Mouse (Mus musculus): ENCODE results near the gene R3hcc1l. TPM values are rescaled to one million over a fixed set of nuclear protein-coding genes. Genes with fewer than 3 reads are reported as not detected.

The R3hcc1l gene
- polyA plus RNA-seq, 1 experiment from 2014 or later: 22.5 TPM

DNA sequence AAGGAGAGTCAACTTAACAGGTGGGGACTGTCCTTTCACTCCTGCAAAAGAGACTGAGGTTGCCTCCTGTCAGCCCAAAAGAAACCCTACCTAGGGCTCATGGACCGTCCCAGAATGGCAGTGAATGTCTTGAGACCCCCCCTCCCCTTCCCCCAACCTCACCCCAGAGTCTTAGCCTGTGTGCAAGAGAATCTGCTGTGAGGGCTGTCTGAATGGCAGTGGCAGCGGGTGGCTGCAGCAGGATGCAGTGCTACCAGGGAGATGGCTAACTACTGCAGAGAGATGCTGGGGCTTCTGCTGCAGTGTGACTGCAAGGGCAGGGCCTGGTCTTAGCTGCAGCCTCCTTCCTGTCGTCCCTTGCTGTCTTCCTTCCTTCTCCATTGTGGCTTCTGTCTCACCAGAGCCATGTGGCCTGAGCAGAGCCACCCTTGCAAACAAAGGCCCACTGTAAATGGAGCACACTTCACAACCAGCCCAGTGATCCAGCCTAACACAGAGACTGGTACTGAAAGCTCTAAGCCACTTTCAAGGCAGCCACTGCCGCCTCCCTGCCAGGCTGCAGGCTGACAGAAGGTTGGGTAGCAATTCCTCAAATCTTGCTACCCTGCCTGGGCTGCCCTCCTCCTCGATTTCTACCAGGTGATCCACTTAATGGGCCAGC, 25.2 kb upstream of the R3hcc1l start:
- H3K36me3 ChIP-seq (ENCODE audit: insufficient read depth): no peaks in the 10 kb centered on the region
- no peak overlapping the region for H3K4me3 ChIP-seq (ENCODE audit: low read depth, low read length)
- WGBS: 45% methylated on average over 5 of the region's 5 CpGs
- no peaks in the 10 kb centered on the region for H3K9me3 ChIP-seq (ENCODE audit: low read depth, low read length)
- H3K4me1 ChIP-seq (ENCODE audit: insufficient read depth): no peaks in the 10 kb centered on the region
- no peak overlapping the region for H3K9ac ChIP-seq
- H3K4me2 ChIP-seq: no peak overlapping the region
- ATAC-seq (ENCODE audit: insufficient read depth) (no peak), DNase-seq (no peak)
- H3K27me3 ChIP-seq (ENCODE audit: insufficient read depth, low read length): no peaks in the 10 kb centered on the region
- no peak overlapping the region for H3K27ac ChIP-seq (ENCODE audit: low read depth)
- TF ChIP-seq CTCF (IDR thresholded peaks at IDR 0.05; ENCODE audit: low read depth): no peak

DNA sequence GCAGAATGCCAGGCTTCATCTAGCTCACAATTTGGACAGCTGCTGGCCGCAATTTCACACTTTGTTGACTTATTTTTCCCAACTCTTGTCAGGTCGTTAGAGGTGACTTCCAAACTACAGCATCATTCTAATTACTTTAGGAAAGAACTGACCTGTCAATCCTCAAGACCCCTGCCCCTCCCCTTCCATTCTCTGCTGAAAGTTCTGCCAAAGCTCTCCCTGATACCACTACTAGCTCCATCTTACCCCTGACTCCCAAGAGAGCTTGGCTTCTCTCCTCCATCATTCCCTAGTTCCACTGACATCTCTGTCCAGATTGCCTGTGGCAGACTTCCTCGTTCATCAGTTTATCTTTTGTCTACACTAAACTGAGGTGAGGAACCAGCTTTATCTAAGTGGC, 14.4 kb upstream of the R3hcc1l start:
- Histone ChIP-seq H3K27ac (ENCODE audit: low read depth) (no peak overlapping the region), H3K4me3 (ENCODE audit: low read depth, low read length) (no peak overlapping the region), H3K4me1 (ENCODE audit: insufficient read depth) (no peaks in the 10 kb centered on the region), H3K9me3 (ENCODE audit: low read depth, low read length) (no peaks in the 10 kb centered on the region), H3K9ac (no peak overlapping the region), H3K27me3 (ENCODE audit: insufficient read depth, low read length) (no peaks in the 10 kb centered on the region), H3K36me3 (ENCODE audit: insufficient read depth) (no peaks in the 10 kb centered on the region), H3K4me2 (no peak overlapping the region)
- ATAC-seq (ENCODE audit: insufficient read depth) (no peak), DNase-seq (no peak)
- 42% methylated on average over 3 of the region's 3 CpGs for WGBS
- no peak for TF ChIP-seq CTCF (IDR thresholded peaks at IDR 0.05; ENCODE audit: low read depth)

DNA sequence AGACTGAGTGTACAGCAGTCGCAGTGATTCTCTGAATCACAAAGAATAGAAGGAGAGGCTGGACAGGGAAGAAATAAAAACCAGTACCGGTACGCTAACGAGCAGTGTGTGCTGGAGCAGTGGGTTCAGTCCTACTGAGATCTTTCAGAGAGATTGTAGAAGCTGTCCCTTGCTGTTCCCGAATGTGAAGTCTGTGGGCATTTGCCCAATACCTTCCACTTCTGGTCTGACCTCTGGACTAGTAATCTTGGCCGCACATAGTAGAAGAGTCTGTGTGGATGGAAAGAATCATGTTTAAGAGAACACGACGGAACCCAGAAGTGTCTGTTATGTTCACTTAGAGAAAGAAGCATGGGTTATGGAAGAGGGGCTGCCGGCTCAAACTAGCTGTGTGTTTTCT, 8.9 kb upstream of the R3hcc1l start:
- no peak for TF ChIP-seq CTCF (IDR thresholded peaks at IDR 0.05; ENCODE audit: low read depth)
- Histone ChIP-seq H3K4me2 (no peak overlapping the region), H3K9ac (no peak overlapping the region), H3K27ac (ENCODE audit: low read depth) (no peak overlapping the region), H3K9me3 (ENCODE audit: low read depth, low read length) (no peaks in the 10 kb centered on the region), H3K27me3 (ENCODE audit: insufficient read depth, low read length) (no peaks in the 10 kb centered on the region), H3K4me1 (ENCODE audit: insufficient read depth) (no peaks in the 10 kb centered on the region), H3K4me3 (ENCODE audit: low read depth, low read length) (no peak overlapping the region), H3K36me3 (ENCODE audit: insufficient read depth) (no peaks in the 10 kb centered on the region)
- DNase-seq (no peak), ATAC-seq (ENCODE audit: insufficient read depth) (no peak)
- 74% methylated on average over 9 of the region's 9 CpGs for WGBS

DNA sequence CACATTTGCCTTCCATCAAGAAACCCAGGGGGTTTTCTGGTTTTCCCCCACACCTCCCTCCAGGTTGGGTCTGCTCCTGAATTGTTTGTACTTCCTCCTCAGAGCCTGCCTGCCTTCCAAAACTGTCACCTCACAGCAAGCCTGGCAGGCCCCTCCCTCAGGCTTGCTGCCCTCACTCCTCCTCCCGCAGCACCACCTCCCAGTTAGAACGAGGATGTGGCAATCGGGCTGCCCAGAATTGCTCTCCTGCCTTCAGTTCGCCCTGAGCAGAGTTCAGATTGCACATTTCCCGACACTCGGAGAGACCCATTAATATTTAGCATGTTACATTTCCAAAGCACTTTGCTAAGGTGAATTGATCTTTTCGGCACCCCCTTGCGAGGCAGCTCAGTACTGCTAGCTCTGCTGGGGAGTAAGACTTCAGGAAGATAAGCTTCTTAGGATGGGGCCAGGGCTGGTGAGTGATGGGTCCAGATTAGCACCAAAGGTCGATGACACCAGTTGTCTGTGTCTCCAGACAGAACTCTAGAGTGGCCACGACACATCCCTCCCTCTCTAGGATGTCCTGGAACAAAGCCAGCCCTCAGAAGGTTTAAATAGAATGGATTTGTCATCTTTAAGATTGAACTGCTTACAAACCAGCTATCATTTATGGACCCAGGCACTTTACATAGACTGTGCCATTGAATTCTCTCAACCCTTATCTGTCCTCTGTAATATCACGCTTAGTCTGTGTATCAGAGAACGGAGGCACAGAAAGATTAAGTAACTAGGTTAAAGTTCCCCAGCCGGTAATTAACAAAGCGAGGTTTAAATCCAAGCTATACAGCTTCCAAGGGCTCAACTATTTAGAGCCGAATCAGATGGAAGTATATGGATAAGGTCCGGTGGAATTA, 8.0 kb upstream of the R3hcc1l start:
- Histone ChIP-seq H3K4me1 (ENCODE audit: insufficient read depth) (no peaks in the 10 kb centered on the region), H3K27me3 (ENCODE audit: insufficient read depth, low read length) (no peaks in the 10 kb centered on the region), H3K4me3 (ENCODE audit: low read depth, low read length) (no peak overlapping the region), H3K27ac (ENCODE audit: low read depth) (no peak overlapping the region), H3K9me3 (ENCODE audit: low read depth, low read length) (no peaks in the 10 kb centered on the region), H3K4me2 (no peak overlapping the region), H3K36me3 (ENCODE audit: insufficient read depth) (no peaks in the 10 kb centered on the region), H3K9ac (no peak overlapping the region)
- 32% methylated on average over 16 of the region's 16 CpGs for WGBS
- DNase-seq: peak; percentile 23
- peak; percentile 14; the same call in 1 of the 2 replicates for TF ChIP-seq CTCF (IDR thresholded peaks at IDR 0.05; ENCODE audit: low read depth)
- ATAC-seq (ENCODE audit: insufficient read depth): no peak

DNA sequence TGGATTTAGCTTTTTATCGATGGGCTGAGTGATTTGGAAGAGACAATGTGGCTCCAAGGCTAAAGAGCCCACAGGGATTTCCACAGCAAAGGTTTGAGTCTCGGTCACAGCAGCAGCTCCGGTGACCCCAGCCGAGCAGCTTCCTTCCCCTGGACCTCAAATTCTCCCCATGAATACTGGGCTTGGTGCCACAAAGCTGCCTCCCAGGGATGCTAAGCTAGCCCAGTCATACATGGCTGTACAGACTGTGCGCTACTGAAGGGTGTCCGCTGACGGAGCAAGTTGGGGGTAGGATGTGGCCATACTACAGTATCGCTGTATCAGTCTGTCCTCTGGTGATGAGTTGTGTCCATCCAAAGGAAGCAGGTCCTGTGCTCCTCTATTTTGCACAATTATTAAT, 2.9 kb upstream of the R3hcc1l start:
- WGBS: 87% methylated on average over 8 of the region's 8 CpGs
- Histone ChIP-seq H3K4me1 (ENCODE audit: insufficient read depth) (no peaks in the 10 kb centered on the region), H3K27me3 (ENCODE audit: insufficient read depth, low read length) (no peaks in the 10 kb centered on the region), H3K4me3 (ENCODE audit: low read depth, low read length) (no peak overlapping the region), H3K9ac (no peak overlapping the region), H3K36me3 (ENCODE audit: insufficient read depth) (no peaks in the 10 kb centered on the region), H3K4me2 (no peak overlapping the region), H3K27ac (ENCODE audit: low read depth) (no peak overlapping the region), H3K9me3 (ENCODE audit: low read depth, low read length) (no peaks in the 10 kb centered on the region)
- TF ChIP-seq CTCF (IDR thresholded peaks at IDR 0.05; ENCODE audit: low read depth): no peak
- ATAC-seq (ENCODE audit: insufficient read depth) (no peak), DNase-seq (no peak)

DNA sequence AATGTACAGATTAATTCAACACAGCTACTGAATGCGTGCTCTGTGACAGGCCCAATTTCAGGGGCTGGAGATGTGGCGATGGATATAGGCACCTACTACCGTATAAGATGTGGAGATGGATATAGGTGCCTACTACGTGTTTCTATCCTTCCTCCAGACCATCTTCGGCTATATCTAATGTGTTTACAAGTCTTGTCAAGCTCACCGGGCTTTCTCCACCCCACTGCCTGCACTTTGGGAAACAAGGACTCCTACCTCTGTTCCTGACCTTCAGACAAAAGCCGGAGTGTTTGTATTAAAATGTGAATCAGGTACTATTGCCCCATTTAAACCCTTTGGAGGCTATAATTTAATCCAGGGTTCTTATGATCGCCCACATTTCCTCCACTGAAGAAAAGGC, 2.4 kb upstream of the R3hcc1l start:
- H3K9me3 ChIP-seq (ENCODE audit: low read depth, low read length): no peaks in the 10 kb centered on the region
- no peak overlapping the region for H3K27ac ChIP-seq (ENCODE audit: low read depth)
- no peaks in the 10 kb centered on the region for H3K36me3 ChIP-seq (ENCODE audit: insufficient read depth)
- 77% methylated on average over 8 of the region's 8 CpGs for WGBS
- no peak for DNase-seq
- no peak overlapping the region for H3K4me3 ChIP-seq (ENCODE audit: low read depth, low read length)
- H3K9ac ChIP-seq: no peak overlapping the region
- no peaks in the 10 kb centered on the region for H3K4me1 ChIP-seq (ENCODE audit: insufficient read depth)
- H3K4me2 ChIP-seq: no peak overlapping the region
- no peak for ATAC-seq (ENCODE audit: insufficient read depth)
- H3K27me3 ChIP-seq (ENCODE audit: insufficient read depth, low read length): no peaks in the 10 kb centered on the region
- no peak for TF ChIP-seq CTCF (IDR thresholded peaks at IDR 0.05; ENCODE audit: low read depth)

DNA sequence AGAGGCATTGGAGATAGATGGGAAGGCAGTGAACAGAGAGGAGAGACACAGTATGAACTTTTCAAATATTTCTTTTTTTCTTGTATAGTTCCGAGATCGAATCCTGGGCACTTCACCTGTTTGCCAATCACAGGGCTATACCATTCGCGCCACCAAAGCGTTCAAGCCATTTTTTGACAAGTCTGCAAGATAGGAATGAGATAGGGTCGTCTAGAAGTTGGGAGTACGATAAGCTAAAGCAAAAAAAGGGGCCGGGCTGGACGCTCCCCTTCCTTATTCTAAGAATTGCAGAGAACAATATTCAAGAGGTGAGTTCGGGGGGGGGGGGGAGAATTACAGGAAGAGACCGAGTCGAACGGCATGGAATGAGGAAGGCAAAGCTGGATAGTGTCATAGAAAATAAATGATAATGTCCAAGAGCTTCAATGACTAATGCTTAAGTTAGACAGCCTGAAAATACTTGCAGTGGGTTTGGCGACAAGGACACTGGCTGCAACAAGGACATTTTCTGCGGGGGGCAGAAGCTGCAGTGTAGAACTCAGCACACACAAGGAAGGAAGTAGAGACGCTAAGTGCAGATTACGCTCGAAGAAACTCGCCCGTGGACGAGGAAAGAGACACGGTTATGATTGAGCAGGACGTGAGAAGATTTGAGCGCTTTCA, 471 bp upstream of the R3hcc1l start:
- H3K36me3 ChIP-seq (ENCODE audit: insufficient read depth): no peaks in the 10 kb centered on the region
- WGBS: 25% methylated on average over 24 of the region's 24 CpGs
- H3K9me3 ChIP-seq (ENCODE audit: low read depth, low read length): no peaks in the 10 kb centered on the region
- H3K27ac ChIP-seq (ENCODE audit: low read depth): no peak overlapping the region
- peak overlapping the region; percentile 35; the same call in 1 of the 2 replicates for H3K9ac ChIP-seq
- no peak for TF ChIP-seq CTCF (IDR thresholded peaks at IDR 0.05; ENCODE audit: low read depth)
- DNase-seq (no peak), ATAC-seq (ENCODE audit: insufficient read depth) (no peak)
- H3K4me1 ChIP-seq (ENCODE audit: insufficient read depth): no peaks in the 10 kb centered on the region
- H3K27me3 ChIP-seq (ENCODE audit: insufficient read depth, low read length): no peaks in the 10 kb centered on the region
- peak overlapping the region; percentile 82 for H3K4me3 ChIP-seq (ENCODE audit: low read depth, low read length)
- peak overlapping the region; percentile 71 for H3K4me2 ChIP-seq
